Mouse (Mus musculus): ENCODE measurements around the gene Sugp2. TPM values are rescaled to one million over a fixed set of nuclear protein-coding genes. Genes with fewer than 3 reads are reported as not detected.

Sugp2 gene
- total and polyA plus RNA-seq, 2 experiments, result 5.3 to 12.4 TPM

DNA sequence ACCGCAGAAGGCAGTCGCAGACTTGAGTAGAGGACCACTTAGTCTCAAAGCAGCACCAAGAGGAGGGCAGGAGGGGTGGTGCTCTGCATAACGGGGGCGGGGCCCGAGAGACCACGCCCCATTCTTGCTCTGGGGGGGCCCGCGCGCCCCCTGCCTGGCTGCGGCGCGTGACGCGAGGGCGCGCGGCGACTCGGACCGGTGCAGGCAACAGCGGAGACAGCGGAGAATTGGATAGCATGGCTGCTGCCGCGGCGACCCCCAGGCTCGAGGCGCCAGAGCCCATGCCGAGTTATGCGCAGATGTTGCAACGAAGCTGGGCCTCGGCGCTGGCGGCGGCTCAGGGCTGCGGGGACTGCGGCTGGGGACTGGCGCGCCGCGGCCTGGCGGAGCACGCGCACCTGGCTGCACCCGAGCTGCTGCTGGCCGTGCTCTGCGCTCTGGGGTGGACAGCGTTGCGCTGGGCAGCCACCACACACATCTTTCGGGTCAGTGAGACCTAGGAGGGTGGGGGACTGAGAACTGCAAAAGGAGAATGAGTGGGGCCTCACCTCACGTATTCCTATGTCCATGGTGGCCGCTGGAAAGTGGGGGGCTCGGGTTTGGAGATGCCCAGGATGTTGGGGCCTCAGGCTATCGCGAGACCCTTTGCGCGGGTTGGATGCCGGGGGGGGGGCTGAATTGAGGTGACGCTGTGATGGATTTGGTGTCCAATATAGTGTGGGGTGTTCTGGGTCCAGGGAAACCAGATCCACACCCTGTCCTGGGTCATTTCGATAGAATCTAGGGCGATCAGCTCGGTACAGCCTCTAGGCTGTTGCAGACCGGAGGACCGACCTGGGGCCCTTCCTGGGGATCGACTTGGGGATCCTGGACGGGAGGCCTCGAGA, 81.8 kb downstream of the Sugp2 start, which contains the start of gene Cers1:
TSS of gene Cers1 (plus strand) at position 152 of the 887 bp plus-strand sequence.
- TF ChIP-seq POLR2A (IDR thresholded peaks at IDR 0.05; ENCODE audit: extremely low read depth, insufficient read depth, low read length) (no peak), CTCF (IDR thresholded peaks at IDR 0.05; ENCODE audit: low read depth, low read length) (no peak)
- Histone ChIP-seq H3K4me1 (ENCODE audit: control insufficient read depth, insufficient read depth, low read length) (peaks cover 5% of the 10 kb centered on the region; the same call in 1 of the 2 replicates), H3K36me3 (ENCODE audit: control insufficient read depth, insufficient read depth, low read length) (peaks cover 8% of the 10 kb centered on the region), H3K27me3 (ENCODE audit: control insufficient read depth, insufficient read depth, low read length) (peaks cover 10% of the 10 kb centered on the region; the same call in 1 of the 2 replicates), H3K9ac (ENCODE audit: low read depth, low read length) (peak within 1 kb of the TSS; percentile 47), H3K79me2 (ENCODE audit: control insufficient read depth, insufficient read depth, low read length) (no peaks in the 10 kb centered on the region), H3K4me3 (ENCODE audit: insufficient read depth, low read depth, low read length) (peak within 1 kb of the TSS; percentile 53; the same call in 1 of the 2 replicates), H3K27ac (replicated peaks; ENCODE audit: insufficient read depth, low read depth, low read length) (no peak within 1 kb of the TSS)
- no peak for DNase-seq (ENCODE audit: extremely low read depth, low read depth, low spot score)
- WGBS, result 5% methylated on average over 66 of the region's 66 CpGs

DNA sequence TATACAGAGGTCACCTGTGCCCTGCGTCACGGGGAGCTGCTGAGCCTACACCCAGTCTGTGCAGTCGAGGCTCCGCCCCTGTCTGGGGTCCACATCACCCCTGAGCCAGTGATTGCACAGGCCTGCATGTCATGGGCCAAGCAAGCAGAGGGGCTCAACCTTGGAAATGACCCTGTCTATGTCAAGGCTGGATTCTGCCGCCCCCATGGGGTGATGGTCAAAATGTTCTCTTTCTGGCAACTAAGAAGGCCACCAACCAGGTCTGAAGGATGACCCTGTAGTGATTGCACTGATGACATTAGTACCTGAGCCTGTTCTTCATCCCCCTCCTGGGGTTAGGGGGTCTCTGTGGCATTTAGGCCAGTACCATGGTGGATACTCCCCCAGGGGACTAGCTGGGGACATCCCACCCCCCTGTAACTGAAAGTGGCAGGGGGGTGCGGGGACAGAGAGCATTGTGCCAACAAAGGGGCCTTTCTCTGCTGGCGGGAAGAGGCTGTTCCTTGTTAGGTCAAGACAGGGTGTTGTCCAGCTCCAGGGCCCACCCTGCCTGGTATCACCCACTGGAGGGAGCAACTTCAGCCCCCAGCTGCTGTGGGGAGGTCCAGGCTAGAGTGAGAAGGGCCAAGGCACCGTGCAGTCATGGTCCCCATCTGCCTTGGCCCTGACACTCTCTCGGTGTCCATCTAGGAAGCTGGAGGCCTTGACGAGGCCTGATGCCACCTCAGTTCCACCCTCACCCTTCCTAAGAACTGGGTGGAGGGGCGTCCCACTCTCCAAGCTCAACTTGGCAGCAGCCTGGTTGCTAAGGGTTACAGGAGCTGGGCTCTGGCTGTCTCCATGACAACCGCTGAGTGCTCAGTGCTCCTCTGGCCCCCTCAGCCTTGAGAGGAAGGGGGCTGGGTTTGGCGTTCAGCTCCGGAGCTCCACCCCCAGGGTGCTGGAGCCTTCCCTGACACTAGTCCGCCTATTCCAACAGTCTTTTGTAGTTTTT, 82.8 kb downstream of the Sugp2 start:
- Histone ChIP-seq H3K9ac (ENCODE audit: low read depth, low read length) (no peak overlapping the region), H3K27ac (replicated peaks; ENCODE audit: insufficient read depth, low read depth, low read length) (no peak overlapping the region), H3K27me3 (ENCODE audit: control insufficient read depth, insufficient read depth, low read length) (peaks cover 10% of the 10 kb centered on the region; the same call in 1 of the 2 replicates), H3K4me3 (ENCODE audit: insufficient read depth, low read depth, low read length) (no peak overlapping the region), H3K4me1 (ENCODE audit: control insufficient read depth, insufficient read depth, low read length) (peaks cover 5% of the 10 kb centered on the region; the same call in 1 of the 2 replicates), H3K79me2 (ENCODE audit: control insufficient read depth, insufficient read depth, low read length) (no peaks in the 10 kb centered on the region), H3K36me3 (ENCODE audit: control insufficient read depth, insufficient read depth, low read length) (peaks cover 3% of the 10 kb centered on the region; the same call in 1 of the 2 replicates)
- no peak for DNase-seq (ENCODE audit: extremely low read depth, low read depth, low spot score)
- TF ChIP-seq POLR2A (IDR thresholded peaks at IDR 0.05; ENCODE audit: extremely low read depth, insufficient read depth, low read length) (no peak), CTCF (IDR thresholded peaks at IDR 0.05; ENCODE audit: low read depth, low read length) (no peak)
- WGBS, result 39% methylated on average over 15 of the region's 15 CpGs

DNA sequence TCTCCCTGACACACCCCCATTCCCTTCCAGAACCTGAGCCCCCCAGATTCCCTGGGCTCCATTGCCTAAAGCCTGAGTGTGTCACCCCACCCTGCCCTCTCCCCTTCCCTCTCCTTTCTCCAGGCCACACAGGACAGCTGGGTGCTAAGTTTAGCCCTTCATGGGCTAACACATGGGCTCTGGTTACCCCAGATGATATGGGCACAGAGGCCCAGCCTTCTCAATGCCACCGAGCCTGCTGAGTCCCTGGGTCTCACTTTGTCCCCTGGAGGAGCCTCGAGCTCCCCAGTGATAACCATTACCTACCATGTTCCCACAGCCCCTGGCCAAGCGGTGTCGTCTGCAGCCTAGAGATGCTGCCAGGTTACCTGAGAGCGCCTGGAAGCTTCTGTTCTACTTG, 83.8 kb downstream of the Sugp2 start:
- TF ChIP-seq POLR2A (IDR thresholded peaks at IDR 0.05; ENCODE audit: extremely low read depth, insufficient read depth, low read length) (no peak), CTCF (IDR thresholded peaks at IDR 0.05; ENCODE audit: low read depth, low read length) (no peak)
- H3K4me3 ChIP-seq (ENCODE audit: insufficient read depth, low read depth, low read length), result no peak overlapping the region
- no peaks in the 10 kb centered on the region for H3K79me2 ChIP-seq (ENCODE audit: control insufficient read depth, insufficient read depth, low read length)
- peaks cover 5% of the 10 kb centered on the region; the same call in 1 of the 2 replicates for H3K4me1 ChIP-seq (ENCODE audit: control insufficient read depth, insufficient read depth, low read length)
- no peak for DNase-seq (ENCODE audit: extremely low read depth, low read depth, low spot score)
- no peak overlapping the region for H3K27ac ChIP-seq (replicated peaks; ENCODE audit: insufficient read depth, low read depth, low read length)
- WGBS, result 90% methylated on average over 5 of the region's 5 CpGs
- H3K27me3 ChIP-seq (ENCODE audit: control insufficient read depth, insufficient read depth, low read length), result peaks cover 10% of the 10 kb centered on the region; the same call in 1 of the 2 replicates
- H3K9ac ChIP-seq (ENCODE audit: low read depth, low read length), result no peak overlapping the region
- no peaks in the 10 kb centered on the region for H3K36me3 ChIP-seq (ENCODE audit: control insufficient read depth, insufficient read depth, low read length)

DNA sequence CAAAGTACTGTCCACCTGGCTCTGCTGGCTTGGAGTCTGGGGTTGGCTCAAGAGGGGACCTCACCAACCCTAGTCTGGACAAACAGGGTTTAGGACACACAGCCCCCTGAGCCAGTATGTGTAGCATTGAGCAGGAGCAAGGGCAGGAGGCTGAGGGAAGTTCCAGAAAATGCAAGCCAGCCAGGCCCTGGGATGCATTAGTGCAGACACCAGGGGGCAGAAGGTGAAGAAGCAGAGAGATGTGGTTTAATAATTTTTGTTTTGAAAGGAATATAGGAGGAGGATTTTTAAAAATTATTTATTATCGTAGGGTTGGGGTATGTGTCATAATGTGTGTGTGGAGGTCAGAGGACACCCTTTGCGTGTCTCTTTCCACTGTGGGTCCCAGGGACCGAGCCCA, 89.7 kb downstream of the Sugp2 start:
- Histone ChIP-seq H3K79me2 (ENCODE audit: control insufficient read depth, insufficient read depth, low read length) (no peaks in the 10 kb centered on the region), H3K36me3 (ENCODE audit: control insufficient read depth, insufficient read depth, low read length) (no peaks in the 10 kb centered on the region), H3K27me3 (ENCODE audit: control insufficient read depth, insufficient read depth, low read length) (no peaks in the 10 kb centered on the region), H3K4me3 (ENCODE audit: insufficient read depth, low read depth, low read length) (no peak overlapping the region), H3K9ac (ENCODE audit: low read depth, low read length) (no peak overlapping the region), H3K4me1 (ENCODE audit: control insufficient read depth, insufficient read depth, low read length) (no peaks in the 10 kb centered on the region), H3K27ac (replicated peaks; ENCODE audit: insufficient read depth, low read depth, low read length) (no peak overlapping the region)
- 91% methylated on average over 3 of the region's 3 CpGs for WGBS
- no peak for TF ChIP-seq CTCF (IDR thresholded peaks at IDR 0.05; ENCODE audit: low read depth, low read length)
- no peak for TF ChIP-seq POLR2A (IDR thresholded peaks at IDR 0.05; ENCODE audit: extremely low read depth, insufficient read depth, low read length)
- DNase-seq (ENCODE audit: extremely low read depth, low read depth, low spot score), result no peak

DNA sequence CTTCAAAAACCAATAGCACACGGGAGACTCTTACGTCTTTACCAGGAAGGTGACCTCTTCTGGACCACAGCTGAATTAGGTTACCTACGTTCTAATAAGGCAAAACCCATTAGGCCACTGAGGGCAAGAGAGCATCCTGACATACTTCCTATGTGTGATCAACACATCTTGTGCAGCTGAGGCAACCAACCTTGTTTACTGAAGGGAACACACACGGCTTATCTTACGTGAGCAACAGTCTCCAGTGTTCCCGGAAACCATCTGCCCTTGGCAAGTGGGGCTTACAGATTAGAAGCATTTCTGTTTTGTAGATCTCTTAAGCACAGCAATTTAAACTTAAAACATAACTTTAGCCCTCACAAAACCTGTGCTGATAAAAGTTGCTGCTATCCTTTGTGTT, 93.5 kb downstream of the Sugp2 start:
- WGBS, result 85% methylated on average over 6 of the region's 6 CpGs
- Histone ChIP-seq H3K79me2 (ENCODE audit: control insufficient read depth, insufficient read depth, low read length) (no peaks in the 10 kb centered on the region), H3K4me3 (ENCODE audit: insufficient read depth, low read depth, low read length) (no peak overlapping the region), H3K27me3 (ENCODE audit: control insufficient read depth, insufficient read depth, low read length) (no peaks in the 10 kb centered on the region), H3K9ac (ENCODE audit: low read depth, low read length) (no peak overlapping the region), H3K4me1 (ENCODE audit: control insufficient read depth, insufficient read depth, low read length) (no peaks in the 10 kb centered on the region), H3K27ac (replicated peaks; ENCODE audit: insufficient read depth, low read depth, low read length) (no peak overlapping the region), H3K36me3 (ENCODE audit: control insufficient read depth, insufficient read depth, low read length) (peaks cover 15% of the 10 kb centered on the region)
- TF ChIP-seq POLR2A (IDR thresholded peaks at IDR 0.05; ENCODE audit: extremely low read depth, insufficient read depth, low read length), result no peak
- TF ChIP-seq CTCF (IDR thresholded peaks at IDR 0.05; ENCODE audit: low read depth, low read length), result no peak
- no peak for DNase-seq (ENCODE audit: extremely low read depth, low read depth, low spot score)
